Mouse (Mus musculus) gastrocnemius, adult 2 months (tissue): ENCODE measurements at regions not wholly inside any gene's neighbourhood (a gene's known extent, or its start where the extent isn't known, plus 50 kb on each side); places are given as distances from the start of the nearest gene placed in this dataset.

Source experiments
- DNase-seq: peaks from one replicate; pipeline ENCODE4 v3.0.0; 2022
- H3K27ac ChIP-seq: fragments of 200-600 bp; 2 replicates; pipeline ENCODE4 v1.8.1; 2022; ENCODE audit warnings: mild to moderate bottlenecking
- H3K4me3 ChIP-seq: fragments of 200-600 bp; 2 replicates; pipeline ENCODE4 v1.8.1; 2022; ENCODE audit warnings: mild to moderate bottlenecking, moderate library complexity
- CTCF ChIP-seq: fragments of 200-600 bp; IDR thresholded peaks from 2 replicates; pipeline ENCODE4 v1.8.1; 2022; ENCODE audit warnings: antibody characterized with exemption, mild to moderate bottlenecking, moderate library complexity
- intact Hi-C: fragments of 180-260 bp; cut with DNase I; formaldehyde crosslinking; loops from one replicate; pipeline ENCODE4 v1.15.1; 2025

GRCm38 (mm10) chr14:106412917-106413558 is 307.0 kb downstream of the Trim52 start:
- DNase-seq = no peak
- Histone ChIP-seq H3K27ac (no peak overlapping the region), H3K4me3 (no peak overlapping the region)
- TF ChIP-seq CTCF = no peak
- intact Hi-C loops = no loop called here

GRCm38 (mm10) chr14:106424714-106425113 is 318.7 kb downstream of the Trim52 start:
- H3K4me3 ChIP-seq = no peak overlapping the region
- TF ChIP-seq CTCF = no peak
- H3K27ac ChIP-seq = no peak overlapping the region
- peak; percentile 14 for DNase-seq
- intact Hi-C loops = no loop called here

GRCm38 (mm10) chr14:106428594-106428993 is 322.6 kb downstream of the Trim52 start:
- no peak for TF ChIP-seq CTCF
- Histone ChIP-seq H3K4me3 (no peak overlapping the region), H3K27ac (peak overlapping the region; percentile 43; the same call in 1 of the 2 replicates)
- intact Hi-C loops = no loop called here
- DNase-seq = no peak

GRCm38 (mm10) chr14:106439282-106439681 is 333.3 kb downstream of the Trim52 start:
- peak; percentile 73 for DNase-seq
- no peak overlapping the region for H3K27ac ChIP-seq
- H3K4me3 ChIP-seq = no peak overlapping the region; the same call in 1 of the 2 replicates
- intact Hi-C loops = no loop called here
- peak; percentile 91 for TF ChIP-seq CTCF

- H3K4me3 ChIP-seq = no peak overlapping the region
- H3K27ac ChIP-seq = no peak overlapping the region
- DNase-seq = no peak
- no peak for TF ChIP-seq CTCF
- intact Hi-C loops = no loop called here
These were observed 383.1 kb downstream of the Trim52 start for GRCm38 (mm10) chr14:106489074-106489473.

- TF ChIP-seq CTCF = no peak
- intact Hi-C loops = no loop called here
- Histone ChIP-seq H3K4me3 (no peak overlapping the region), H3K27ac (no peak overlapping the region)
- DNase-seq = no peak
These were observed 385.4 kb downstream of the Trim52 start for GRCm38 (mm10) chr14:106491389-106491788.

GRCm38 (mm10) chr14:106500344-106501135 is 394.5 kb downstream of the Trim52 start:
- TF ChIP-seq CTCF = peak; percentile 86

GRCm38 (mm10) chr14:106506921-106507320 is 400.9 kb downstream of the Trim52 start:
- H3K4me3 ChIP-seq = no peak overlapping the region
- no peak for TF ChIP-seq CTCF
- H3K27ac ChIP-seq = no peak overlapping the region
- intact Hi-C loops = loop anchor here (10.0 kb wide), 1 partner anchor 1112 kb away; no protein-coding TSS in a partner anchor
- no peak for DNase-seq

More at GRCm38 (mm10) chr14:106500344-106501135, 394.5 kb downstream of the Trim52 start:
- H3K27ac ChIP-seq = peak overlapping the region; percentile 33; the same call in 1 of the 2 replicates
- H3K4me3 ChIP-seq = peak overlapping the region; percentile 60
- intact Hi-C loops = loop anchor here (2.0 to 10.0 kb wide), 2 partner anchors 60 to 1106 kb away; no protein-coding TSS in a partner anchor
- no peak for DNase-seq

- peak; percentile 4; the same call in 1 of the 2 replicates for TF ChIP-seq CTCF
- no peak overlapping the region for H3K27ac ChIP-seq
- intact Hi-C loops = no loop called here
- no peak overlapping the region for H3K4me3 ChIP-seq
- no peak for DNase-seq
These were observed 412.8 kb downstream of the Trim52 start for GRCm38 (mm10) chr14:106518552-106519358.

- no peak overlapping the region for H3K4me3 ChIP-seq
- intact Hi-C loops = no loop called here
- no peak for TF ChIP-seq CTCF
- no peak overlapping the region for H3K27ac ChIP-seq
- no peak for DNase-seq
These were observed 414.8 kb downstream of the Trim52 start for GRCm38 (mm10) chr14:106520808-106521207.

- Histone ChIP-seq H3K4me3 (no peak overlapping the region), H3K27ac (no peak overlapping the region)
- intact Hi-C loops = no loop called here
- no peak for TF ChIP-seq CTCF
- DNase-seq = no peak
These were observed 444.2 kb downstream of the Trim52 start for GRCm38 (mm10) chr14:106550150-106550549.

GRCm38 (mm10) chr14:106579281-106579680 is 473.3 kb downstream of the Trim52 start:
- H3K4me3 ChIP-seq = no peak overlapping the region
- H3K27ac ChIP-seq = no peak overlapping the region
- no peak for TF ChIP-seq CTCF
- no peak for DNase-seq
- intact Hi-C loops = no loop called here
